Mouse (Mus musculus) C2C12 (cell line): ENCODE data around the gene Ankrd50. TPM values are rescaled to one million over a fixed set of nuclear protein-coding genes. Genes with fewer than 3 reads are reported as not detected.

Experiments
- H3K27me3 ChIP-seq: one replicate; pipeline ENCODE4 v1.6.1; 2011; ENCODE audit not compliant: control insufficient read depth, insufficient read depth, insufficient read length
- H3K36me3 ChIP-seq: one replicate; pipeline ENCODE4 v1.6.1; 2011; ENCODE audit not compliant: control insufficient read depth, insufficient read depth
- H3K4me3 ChIP-seq: one replicate; pipeline ENCODE4 v1.5.1; 2011; ENCODE audit warnings: mild to moderate bottlenecking, control low read depth; ENCODE audit not compliant: poor library complexity, insufficient read depth, severe bottlenecking
- H3K79me2 ChIP-seq: one replicate; pipeline ENCODE4 v1.6.1; 2011; ENCODE audit not compliant: control insufficient read depth, insufficient read depth
- H3K79me3 ChIP-seq: one replicate; pipeline ENCODE4 v1.6.1; 2011; ENCODE audit warnings: low read depth, control low read depth
- H3ac ChIP-seq: one replicate; pipeline ENCODE3; 2011; ENCODE audit warnings: low read depth; ENCODE audit not compliant: control insufficient read depth, insufficient read length
- CEBPB ChIP-seq: IDR thresholded peaks from one replicate; pipeline ENCODE4 v1.6.1; 2011; ENCODE audit warnings: low read depth, mild to moderate bottlenecking, control low read depth, moderate library complexity
- CTCF ChIP-seq: IDR thresholded peaks from one replicate; pipeline ENCODE4 v1.5.1; 2011; ENCODE audit not compliant: control insufficient read depth, insufficient read depth, insufficient read length
- FOSL1 ChIP-seq: IDR thresholded peaks from one replicate; pipeline ENCODE4 v1.8.0; 2011; ENCODE audit warnings: mild to moderate bottlenecking, low read length; ENCODE audit not compliant: poor library complexity, insufficient read depth, severe bottlenecking
- MAX ChIP-seq: IDR thresholded peaks from one replicate; pipeline ENCODE4 v1.6.1; 2011; ENCODE audit warnings: mild to moderate bottlenecking, control low read depth
- MYOD1 ChIP-seq: IDR thresholded peaks from one replicate; pipeline ENCODE4 v1.6.1; 2011; ENCODE audit warnings: low read depth; ENCODE audit not compliant: control insufficient read depth, insufficient read length
- MYOG ChIP-seq: IDR thresholded peaks from one replicate; pipeline ENCODE4 v1.6.1; 2011; ENCODE audit not compliant: control insufficient read depth, insufficient read length; ENCODE audit errors: extremely low read depth
- USF1 ChIP-seq: IDR thresholded peaks from one replicate; pipeline ENCODE4 v1.6.1; 2011; ENCODE audit warnings: low read depth, mild to moderate bottlenecking, control low read depth, moderate library complexity
- polyA plus RNA-seq: library from polyadenylated mRNA; unstranded; fragments of >200 nt; fragmentation: generic; extraction: Trizol; gene quantifications from one replicate; pipeline ENCODE4 v1.2.1, GENCODE M21; 2012; ENCODE audit warnings: missing spikeins

Ankrd50 gene
- polyA plus RNA-seq, 1 experiment, result 31.0 TPM

DNA sequence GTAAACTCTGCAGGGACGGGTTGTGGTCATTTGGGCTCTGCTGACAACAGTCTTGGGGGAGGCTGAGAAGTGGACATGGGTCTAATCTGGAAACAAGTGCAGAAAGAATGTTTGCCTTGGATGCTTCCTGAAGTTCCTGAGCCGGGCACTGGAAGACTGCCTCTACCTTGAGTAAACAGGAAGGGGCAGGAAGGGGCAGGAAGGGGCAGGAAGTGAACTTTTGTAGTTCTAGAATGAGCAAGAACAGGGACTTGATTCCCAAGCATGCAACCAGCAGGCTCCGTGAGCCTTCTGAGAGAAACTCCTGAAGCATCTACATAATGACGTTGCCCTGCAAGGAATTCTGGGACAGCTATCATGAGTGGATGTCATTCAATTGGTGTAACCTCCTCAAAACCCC, 60.7 kb downstream of the Ankrd50 start:
- H3K79me3 ChIP-seq, result no peaks in the 10 kb centered on the region
- H3K27me3 ChIP-seq, result no peaks in the 10 kb centered on the region
- H3K36me3 ChIP-seq, result no peaks in the 10 kb centered on the region
- H3ac ChIP-seq, result no peak overlapping the region
- H3K79me2 ChIP-seq, result no peaks in the 10 kb centered on the region
- no peak overlapping the region for H3K4me3 ChIP-seq
- TF ChIP-seq USF1 (no peak), CEBPB (no peak)

DNA sequence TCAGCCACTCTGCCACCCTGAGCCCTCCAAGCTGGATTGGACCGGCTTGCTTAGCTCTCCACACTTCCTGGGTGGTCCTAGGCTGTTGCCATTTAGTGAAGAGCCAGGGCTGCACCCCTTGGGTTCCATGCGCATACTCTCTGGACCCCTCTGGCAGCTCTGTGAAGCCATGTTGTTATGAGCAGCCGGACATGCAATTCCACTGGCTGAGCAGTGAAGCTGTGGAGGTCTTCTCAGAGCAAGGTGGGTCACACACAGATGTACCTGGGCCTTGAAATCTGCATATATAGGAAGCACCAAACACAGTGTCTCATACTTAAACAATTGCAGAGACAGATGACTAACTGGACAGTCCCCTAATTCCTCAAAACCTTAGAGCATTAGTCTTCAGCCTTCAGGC, 64.7 kb downstream of the Ankrd50 start:
- Histone ChIP-seq H3ac (no peak overlapping the region), H3K79me2 (no peaks in the 10 kb centered on the region), H3K4me3 (no peak overlapping the region), H3K27me3 (no peaks in the 10 kb centered on the region), H3K79me3 (no peaks in the 10 kb centered on the region), H3K36me3 (no peaks in the 10 kb centered on the region)
- TF ChIP-seq MAX (no peak), FOSL1 (no peak), CTCF (no peak), MYOG (no peak), MYOD1 (no peak), CEBPB (no peak)

GRCm38 (mm10) chr3:38415292-38415930, 69.2 kb downstream of the Ankrd50 start:
- H3K79me3 ChIP-seq, result no peaks in the 10 kb centered on the region
- H3K27me3 ChIP-seq, result no peaks in the 10 kb centered on the region
- H3ac ChIP-seq, result no peak overlapping the region
- no peak overlapping the region for H3K4me3 ChIP-seq
- TF ChIP-seq CEBPB (no peak), FOSL1 (no peak)
- no peaks in the 10 kb centered on the region for H3K79me2 ChIP-seq
- no peaks in the 10 kb centered on the region for H3K36me3 ChIP-seq
